Mouse (Mus musculus) kidney, adult 2 months (tissue): Measurements from ENCODE around the gene Dyrk2. TPM values are rescaled to one million over a fixed set of nuclear protein-coding genes. Genes with fewer than 3 reads are reported as not detected.

ENCODE experiments used
- DNase-seq: peaks from one replicate; pipeline ENCODE4 v3.0.0; 2021
- H3K27ac ChIP-seq: fragments of 200-500 bp; 2 replicates; pipeline ENCODE4 v1.5.1; 2012; ENCODE audit warnings: low read depth, low read length, control low read depth, inconsistent platforms; ENCODE audit not compliant: insufficient read depth
- H3K27me3 ChIP-seq: fragments of 200-500 bp; replicated peaks from 2 replicates; pipeline ENCODE4 v1.6.1; 2012; ENCODE audit warnings: mild to moderate bottlenecking, moderate library complexity, low read length, inconsistent platforms; ENCODE audit not compliant: control insufficient read depth, insufficient read depth
- H3K36me3 ChIP-seq: fragments of 200-500 bp; 2 replicates; pipeline ENCODE4 v1.6.1; 2012; ENCODE audit warnings: mild to moderate bottlenecking, moderate library complexity, low read length, inconsistent platforms; ENCODE audit not compliant: control insufficient read depth, insufficient read depth
- H3K4me1 ChIP-seq: fragments of 200-500 bp; 2 replicates; pipeline ENCODE4 v1.6.1; 2011; ENCODE audit warnings: low read length; ENCODE audit not compliant: control insufficient read depth, insufficient read depth
- H3K4me3 ChIP-seq: fragments of 200-500 bp; 2 replicates; pipeline ENCODE4 v1.5.1; 2011; ENCODE audit warnings: mild to moderate bottlenecking, low read depth, low read length, control low read depth; ENCODE audit not compliant: insufficient read depth
- CTCF ChIP-seq: fragments of 200-500 bp; conservative IDR thresholded peaks from 2 replicates; pipeline ENCODE4 v1.5.1; 2011; ENCODE audit warnings: low read depth, mild to moderate bottlenecking, control low read depth, low read length, moderate library complexity, mixed read lengths; ENCODE audit not compliant: insufficient read depth, insufficient read length
- POLR2A ChIP-seq: fragments of 200-500 bp; IDR thresholded peaks from one replicate; pipeline ENCODE4 v1.6.1; 2011; ENCODE audit warnings: low read depth, low read length, control low read depth
- WGBS: fragments of 180-500 bp; shearing (Covaris S2); methylation state at CpG from one replicate; pipeline ENCODE4 v1.1.7; 2018; 5-methylcytosine and 5-hydroxymethylcytosine counted together
- polyA plus RNA-seq: library from polyadenylated mRNA; depleted of rRNA; stranded (reverse); fragments of >200 nt; gene quantifications from 2 replicates; pipeline ENCODE4 v1.2.3, GENCODE M21; 2012

Dyrk2 gene
- polyA plus RNA-seq, 1 experiment, result 21.5 TPM

- DNase-seq, result no peak
Measured at GRCm38 (mm10) chr10:118819846-118820245, 50.2 kb downstream of the Dyrk2 start.

GRCm38 (mm10) chr10:118817089-118817488 is 52.9 kb downstream of the Dyrk2 start:
- Histone ChIP-seq H3K27ac (no peak overlapping the region), H3K36me3 (no peaks in the 10 kb centered on the region), H3K27me3 (no peaks in the 10 kb centered on the region), H3K4me1 (no peaks in the 10 kb centered on the region), H3K4me3 (no peak overlapping the region)
- DNase-seq, result peak; percentile 52
- 56% methylated on average over 6 of the region's 6 CpGs for WGBS
- TF ChIP-seq CTCF (no peak), POLR2A (no peak)

More at GRCm38 (mm10) chr10:118819846-118820245, 50.2 kb downstream of the Dyrk2 start:
- no peak for TF ChIP-seq CTCF
- no peak for TF ChIP-seq POLR2A
- no peak overlapping the region for H3K27ac ChIP-seq
- WGBS, result 90% methylated on average over 4 of the region's 4 CpGs
- no peak overlapping the region for H3K4me3 ChIP-seq
- no peaks in the 10 kb centered on the region for H3K27me3 ChIP-seq
- H3K36me3 ChIP-seq, result no peaks in the 10 kb centered on the region
- no peaks in the 10 kb centered on the region for H3K4me1 ChIP-seq

- Histone ChIP-seq H3K27ac (peak overlapping the region; percentile 35; the same call in 1 of the 2 replicates), H3K27me3 (no peaks in the 10 kb centered on the region), H3K36me3 (no peaks in the 10 kb centered on the region), H3K4me1 (no peaks in the 10 kb centered on the region), H3K4me3 (no peak overlapping the region)
- no peak for DNase-seq
- no peak for TF ChIP-seq CTCF
- TF ChIP-seq POLR2A, result no peak
- 61% methylated on average over 6 of the region's 6 CpGs for WGBS
Measured at GRCm38 (mm10) chr10:118811945-118812344, 58.1 kb downstream of the Dyrk2 start.

- H3K4me3 ChIP-seq, result no peak overlapping the region
- H3K36me3 ChIP-seq, result no peaks in the 10 kb centered on the region
- H3K27ac ChIP-seq, result peak overlapping the region; percentile 55; the same call in 1 of the 2 replicates
- 27% methylated on average over 16 of the region's 16 CpGs for WGBS
- no peak for TF ChIP-seq POLR2A
- no peak for TF ChIP-seq CTCF
- no peaks in the 10 kb centered on the region for H3K4me1 ChIP-seq
- H3K27me3 ChIP-seq, result no peaks in the 10 kb centered on the region
- DNase-seq, result peak; percentile 67
Measured at GRCm38 (mm10) chr10:118810908-118811711, 58.9 kb downstream of the Dyrk2 start.
